Mouse (Mus musculus) heart, adult 8-10 months (tissue): ENCODE measurements around the gene Saal1. TPM values are rescaled to one million over a fixed set of nuclear protein-coding genes. Genes with fewer than 3 reads are reported as not detected.
"Not testable (repeated sequence)": the region's sequence is repeated elsewhere in the genome, so short reads cannot be mapped to it uniquely, and the experiment has no call there.

Experiments used
- DNase-seq: peaks from one replicate; pipeline ENCODE4 v3.0.0; 2022; ENCODE audit warnings: low spot score
- total RNA-seq, 4 experiments: library from RNA; stranded (reverse); gene quantifications; 2 replicates each; pipeline ENCODE4 v1.2.4; 2022

Saal1 gene
- total RNA-seq, 4 experiments from 2014 or later = 3.6 to 4.5 (median 3.9) TPM

DNA sequence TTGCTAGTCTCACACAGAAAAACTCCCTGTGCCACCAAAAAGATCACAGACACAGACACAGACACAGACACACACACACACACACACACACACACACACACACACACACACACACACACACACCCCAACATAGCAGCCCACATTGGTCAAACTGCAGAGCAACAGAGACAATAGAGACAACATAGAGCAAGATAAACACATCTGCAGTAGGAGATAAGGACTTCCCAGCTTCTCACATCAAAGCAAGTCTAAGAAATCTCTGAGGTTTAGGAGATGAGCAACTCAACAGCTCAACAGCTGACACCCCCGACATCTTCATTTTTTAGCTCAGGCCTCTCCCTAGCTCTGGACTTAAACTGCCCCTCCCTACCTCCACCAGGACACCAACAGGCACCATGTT, 13.7 kb downstream of the Saal1 start:
- no peak for DNase-seq

DNA sequence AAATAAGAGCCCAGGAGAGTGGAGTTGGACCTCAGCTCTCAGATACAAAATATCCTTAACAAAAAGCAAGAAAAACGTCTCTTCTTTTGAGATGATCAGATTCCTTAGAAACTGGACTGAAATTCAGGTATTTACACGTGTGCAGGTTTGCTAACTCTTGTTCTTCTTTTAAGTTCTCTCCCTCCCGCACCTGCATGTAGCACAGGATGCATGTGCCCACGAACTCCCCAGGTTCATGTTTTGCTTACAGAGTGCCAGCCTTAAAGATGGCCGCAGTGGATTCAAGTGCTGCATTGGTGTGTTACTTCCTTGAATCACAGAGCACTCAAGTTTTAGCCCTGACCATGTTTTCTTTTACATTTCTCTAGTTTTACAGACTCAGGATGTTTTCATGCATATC, 23.7 kb downstream of the Saal1 start:
- DNase-seq = no peak

DNA sequence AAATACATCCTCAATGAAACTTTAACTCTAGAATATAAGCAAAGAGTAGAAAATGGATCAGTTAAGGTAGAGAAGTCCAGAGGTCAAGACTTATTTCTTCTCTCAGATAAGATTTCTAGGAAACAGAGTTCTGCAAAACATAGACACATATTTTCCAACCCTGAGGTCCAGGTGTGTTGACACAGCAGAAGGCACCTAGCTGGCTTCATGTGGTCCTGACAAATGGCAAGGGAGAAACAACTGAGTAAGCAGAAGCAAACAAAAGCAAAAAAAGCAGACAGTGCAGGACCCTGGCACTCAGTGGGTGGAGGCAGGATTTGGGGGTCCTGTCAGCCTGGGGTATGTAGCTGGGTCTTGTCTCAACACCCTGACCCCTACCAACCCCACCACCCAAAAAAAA, 29.7 kb downstream of the Saal1 start:
- DNase-seq = no peak

DNA sequence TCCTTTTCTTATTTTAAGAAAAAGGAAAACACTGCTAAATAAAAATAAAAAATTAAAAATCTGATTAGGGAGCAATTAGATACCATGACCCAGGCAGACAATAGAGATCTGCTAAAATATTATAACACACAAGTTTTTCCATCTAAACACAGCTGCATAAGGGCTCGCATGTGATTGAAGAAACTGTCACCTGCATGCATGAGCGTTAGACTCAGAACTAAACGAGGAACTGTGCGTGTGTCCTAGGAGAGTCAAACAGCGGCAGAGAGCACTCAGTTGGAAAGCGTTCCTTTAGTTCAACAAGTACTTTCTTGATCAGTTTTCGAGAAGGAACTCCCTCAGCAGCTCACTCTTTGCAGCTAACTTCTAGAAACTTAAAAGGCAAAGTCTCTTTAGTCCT, 31.4 kb downstream of the Saal1 start:
- not testable (repeated sequence) for DNase-seq

DNA sequence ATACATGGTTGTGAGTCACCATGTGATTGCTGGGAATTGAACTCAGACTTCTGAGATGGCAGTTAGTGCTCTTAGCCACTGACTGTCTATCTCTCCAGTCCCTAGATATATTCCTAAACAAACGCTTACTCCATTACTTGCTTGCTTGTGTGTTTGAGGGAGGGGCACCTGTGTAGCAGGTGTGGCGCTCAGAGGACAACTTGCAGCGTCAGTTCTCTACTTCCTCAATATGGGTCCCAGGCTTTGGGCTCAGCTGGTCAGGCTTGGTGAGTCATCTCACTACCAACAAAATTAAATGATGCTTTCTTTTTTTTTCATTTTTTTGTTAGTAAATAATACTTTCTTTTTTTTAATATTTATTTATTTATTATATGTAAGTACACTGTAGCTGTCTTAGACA, 32.1 kb downstream of the Saal1 start:
- DNase-seq = no peak

DNA sequence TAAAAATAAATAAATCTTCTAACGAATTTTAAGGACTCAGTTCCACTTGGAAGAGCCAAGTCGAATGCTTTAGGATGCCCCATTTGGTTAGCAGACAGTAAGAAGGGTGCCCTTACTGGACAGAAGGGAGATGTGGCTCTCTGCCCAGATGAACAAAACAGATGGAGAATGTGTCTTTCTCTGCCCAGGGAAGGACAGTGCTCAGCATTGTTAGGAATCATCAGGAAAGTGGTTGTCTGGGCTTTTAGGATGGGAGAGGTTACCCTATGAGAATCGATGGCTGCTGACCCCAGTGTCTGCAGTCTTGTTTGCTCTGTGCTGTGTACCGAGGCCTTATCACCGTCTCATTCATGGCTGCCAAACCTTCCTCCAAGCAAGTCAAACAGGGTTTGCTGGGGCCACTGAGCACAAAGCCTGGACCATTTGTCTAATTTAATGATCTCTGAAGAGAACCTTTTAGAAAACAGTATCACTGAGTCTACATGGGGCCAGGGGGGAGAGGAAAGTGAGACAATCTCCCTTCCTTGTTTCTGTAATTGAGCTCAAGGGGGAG, 33.6 kb downstream of the Saal1 start:
- no peak for DNase-seq

DNA sequence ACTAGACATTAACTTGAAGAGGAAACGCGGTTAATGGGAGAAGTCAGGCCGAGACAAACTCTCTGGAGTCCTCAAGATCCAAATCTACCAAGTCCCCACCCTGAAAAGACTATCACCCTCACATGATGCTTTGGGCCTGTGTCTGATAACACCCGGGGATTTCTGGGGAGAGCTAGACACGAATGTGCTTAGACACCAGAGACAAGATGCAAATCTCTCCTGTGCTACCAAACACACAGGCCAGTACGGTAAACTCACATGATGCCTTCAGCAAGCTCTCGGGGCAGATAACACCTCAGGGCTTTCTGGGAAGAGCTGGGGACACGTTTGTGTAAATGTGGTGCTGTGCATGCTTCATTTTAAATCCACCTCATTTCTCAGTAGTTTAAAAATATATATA, 34.6 kb downstream of the Saal1 start:
- no peak for DNase-seq

DNA sequence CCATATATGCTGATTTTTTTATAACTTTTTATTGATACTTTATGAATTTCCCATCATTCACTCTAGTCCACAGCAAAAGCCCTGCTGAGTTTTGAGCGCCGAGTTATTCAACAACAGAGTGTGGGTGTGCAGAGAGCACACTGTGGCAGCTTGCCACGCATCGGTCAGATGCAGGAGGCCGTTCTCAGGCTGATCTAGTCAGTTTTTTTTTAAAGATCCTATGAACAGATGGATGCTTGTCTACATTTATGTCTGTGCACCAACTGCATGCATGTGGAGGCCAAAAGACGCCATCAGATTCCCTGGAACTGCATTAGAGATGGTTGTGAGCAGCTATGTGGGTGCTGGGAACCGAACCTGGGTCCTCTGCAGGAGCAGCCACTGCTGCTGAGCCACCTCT, 35.4 kb downstream of the Saal1 start:
- DNase-seq = no peak

DNA sequence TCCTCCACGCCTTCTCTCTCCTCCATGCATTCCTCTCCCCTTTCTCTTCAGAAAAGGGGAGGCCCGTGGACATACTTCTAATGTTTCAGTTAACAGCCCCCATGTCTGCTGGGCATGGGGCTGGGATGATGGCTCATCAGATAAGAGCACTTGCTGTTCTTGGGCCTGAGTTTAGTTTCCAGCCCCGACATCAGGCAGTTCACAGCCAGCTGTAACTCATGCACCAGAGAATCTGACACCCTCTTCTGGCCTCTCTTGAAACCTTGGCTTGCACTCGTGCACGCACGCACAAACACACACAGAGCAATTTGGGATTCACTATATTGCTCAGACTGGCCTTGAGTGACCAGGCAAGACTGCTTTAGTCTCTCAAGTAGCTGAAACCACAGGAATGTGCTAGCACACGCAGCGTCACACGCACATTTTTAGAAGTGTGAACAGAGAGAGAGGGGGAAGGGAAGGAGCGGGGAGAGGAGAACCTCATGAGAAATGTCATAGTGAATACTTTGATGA, 38.3 kb downstream of the Saal1 start, which contains the start of gene Tph1:
Tph1 (minus strand) TSS at position 378 of the 513 bp plus-strand sequence.
- no peak for DNase-seq

DNA sequence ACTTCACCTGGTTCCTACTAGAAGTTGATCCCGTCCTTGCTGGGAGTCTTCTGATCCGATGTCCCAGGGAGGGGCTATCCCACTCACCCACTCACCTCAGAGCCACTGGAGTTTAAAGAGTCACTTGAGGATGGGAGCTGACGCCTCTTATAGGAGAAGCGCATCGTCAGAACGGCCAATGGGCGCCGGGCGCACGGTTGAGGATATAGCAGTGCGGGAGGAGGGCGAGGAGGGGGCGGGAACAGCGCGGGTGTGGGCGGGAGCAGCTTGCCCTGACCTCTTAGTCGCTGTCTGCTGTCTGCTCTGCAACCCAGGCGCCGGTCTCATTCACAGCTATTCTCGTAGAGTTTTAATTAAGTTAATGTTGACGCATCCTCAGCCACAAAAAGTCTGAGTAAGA, 43.2 kb downstream of the Saal1 start:
- DNase-seq = no peak

DNA sequence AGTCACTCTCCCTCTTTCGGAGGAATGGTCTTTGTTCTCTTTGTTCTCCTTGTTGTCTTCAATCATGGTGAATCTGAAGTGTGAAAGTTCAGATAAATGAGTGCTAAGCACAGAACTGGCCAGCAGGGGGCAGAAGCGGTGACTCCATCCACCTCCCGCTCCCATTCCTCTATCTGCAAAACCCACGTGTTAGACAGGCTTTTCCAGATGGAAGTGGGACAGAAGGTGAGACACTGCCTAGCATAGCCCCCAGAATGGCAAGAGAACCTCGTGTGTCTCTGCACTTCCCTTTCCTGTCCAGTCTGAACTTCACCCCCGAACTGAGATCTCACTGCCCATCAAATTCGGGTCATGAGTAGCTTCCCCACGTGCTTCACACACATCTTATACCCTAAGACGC, 45.2 kb downstream of the Saal1 start:
- DNase-seq = no peak

DNA sequence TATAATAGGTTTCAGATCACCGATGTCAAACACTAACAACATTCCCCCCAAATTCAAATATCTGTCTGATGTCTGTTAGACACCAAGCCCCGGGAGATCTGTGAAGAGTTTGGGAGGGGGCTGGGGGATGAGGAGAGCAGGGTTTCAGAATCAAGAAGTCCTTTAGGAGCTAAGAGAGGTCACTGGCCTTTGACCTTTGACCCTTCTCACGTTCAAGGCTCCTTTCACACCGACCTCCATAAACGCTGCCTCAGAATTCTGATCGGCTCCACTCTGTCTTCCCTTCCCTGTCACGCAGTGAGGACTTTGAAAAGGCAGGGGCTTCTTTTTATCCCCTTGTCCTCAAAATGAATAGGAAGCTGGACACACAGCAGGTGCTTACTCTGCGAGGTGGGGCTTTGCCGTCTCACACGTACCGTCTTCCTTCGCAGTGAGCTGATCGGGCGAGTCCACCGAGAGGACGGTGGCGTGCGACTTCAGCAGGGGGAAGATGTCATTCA, 48.8 kb downstream of the Saal1 start:
- DNase-seq = no peak

DNA sequence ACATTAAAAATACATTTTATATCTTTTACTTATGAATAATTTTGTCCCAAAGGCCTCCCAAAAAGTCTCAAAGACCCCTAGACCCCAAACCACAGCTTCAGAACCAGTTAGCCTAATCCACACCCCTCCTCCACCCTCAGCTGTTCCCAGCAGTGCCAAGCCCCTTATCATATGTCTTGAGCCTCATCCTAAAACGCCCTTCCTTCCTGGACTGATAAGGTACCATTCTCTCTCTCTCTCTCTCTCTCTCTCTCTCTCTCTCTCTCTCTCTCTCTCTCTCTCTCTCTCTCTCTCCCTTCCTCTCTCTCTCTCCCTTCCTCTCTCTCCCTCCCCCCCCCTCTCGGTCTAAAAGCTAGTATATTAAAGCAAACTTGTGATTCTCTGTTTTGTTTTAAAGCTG, 58.2 kb downstream of the Saal1 start:
- no peak for DNase-seq

DNA sequence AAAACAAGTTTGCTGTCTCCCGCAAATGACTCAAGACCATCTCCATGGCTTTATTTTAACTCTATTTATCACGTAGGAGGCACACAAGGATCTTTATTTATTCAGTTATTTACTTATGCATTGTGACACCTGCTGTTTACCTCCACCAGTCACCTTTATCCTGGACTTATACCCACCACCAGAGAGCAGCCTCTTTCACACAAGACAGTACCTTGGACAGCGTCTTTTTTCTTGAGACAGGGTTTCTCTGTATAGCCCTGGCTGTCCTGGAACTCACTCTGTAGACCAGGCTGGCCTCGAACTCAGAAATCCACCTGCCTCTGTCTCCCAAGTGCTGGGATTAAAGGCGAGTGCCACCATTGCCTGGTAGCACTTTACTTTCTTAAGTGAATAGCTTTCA, 60.2 kb downstream of the Saal1 start:
- not testable (repeated sequence) for DNase-seq

DNA sequence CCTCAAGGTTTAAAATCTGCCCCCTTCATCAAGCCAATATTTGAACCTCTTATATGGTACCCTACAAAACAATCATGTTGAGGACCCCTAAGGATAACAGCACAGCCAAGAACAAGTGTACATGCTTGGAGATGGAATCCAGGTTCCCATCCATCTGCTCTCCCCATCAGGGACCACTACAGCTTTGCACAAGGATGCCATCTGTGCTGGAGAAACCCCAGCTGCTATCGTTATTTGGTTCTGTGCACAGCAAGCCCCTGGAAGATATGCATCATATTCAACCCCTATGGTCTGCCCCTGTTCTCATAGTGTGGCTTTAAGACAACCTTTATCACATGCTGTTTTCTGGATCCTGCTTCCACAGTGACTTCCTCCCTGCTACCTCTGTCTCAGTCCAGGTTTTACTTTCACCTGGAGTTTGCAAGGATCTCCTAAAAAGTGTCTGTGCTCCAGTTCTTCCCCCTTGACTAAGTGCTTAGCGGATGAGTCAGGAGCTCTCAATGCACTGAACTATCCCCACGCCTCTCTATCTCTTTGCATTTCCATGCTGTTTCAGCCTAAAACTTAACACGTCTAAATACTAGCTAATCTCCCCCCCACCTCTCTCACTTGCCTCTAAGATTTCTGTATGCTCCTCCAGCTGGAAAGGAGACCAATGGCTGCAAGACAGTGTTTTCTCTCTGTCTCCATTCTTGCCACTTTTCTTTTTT, 61.9 kb downstream of the Saal1 start:
- DNase-seq = no peak

DNA sequence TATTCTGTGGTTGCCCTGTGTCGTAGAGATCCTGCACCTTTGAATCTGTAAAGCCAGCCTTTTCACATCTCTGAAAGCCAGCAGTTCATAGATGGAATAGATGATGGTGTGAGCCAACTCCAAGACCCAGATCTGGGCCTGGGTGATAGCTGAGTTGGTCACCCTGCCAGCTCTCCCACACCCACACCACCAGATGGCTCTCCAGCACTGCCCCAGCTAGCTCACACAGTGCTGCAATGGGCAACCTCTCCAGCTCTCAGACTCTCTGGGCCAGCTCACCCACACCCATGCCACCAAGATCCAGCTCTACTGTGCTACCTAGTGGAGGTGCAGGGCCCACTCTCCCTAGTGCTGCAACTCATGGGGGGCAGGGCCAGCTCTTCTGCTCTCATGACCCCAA, 67.3 kb downstream of the Saal1 start:
- DNase-seq = no peak

DNA sequence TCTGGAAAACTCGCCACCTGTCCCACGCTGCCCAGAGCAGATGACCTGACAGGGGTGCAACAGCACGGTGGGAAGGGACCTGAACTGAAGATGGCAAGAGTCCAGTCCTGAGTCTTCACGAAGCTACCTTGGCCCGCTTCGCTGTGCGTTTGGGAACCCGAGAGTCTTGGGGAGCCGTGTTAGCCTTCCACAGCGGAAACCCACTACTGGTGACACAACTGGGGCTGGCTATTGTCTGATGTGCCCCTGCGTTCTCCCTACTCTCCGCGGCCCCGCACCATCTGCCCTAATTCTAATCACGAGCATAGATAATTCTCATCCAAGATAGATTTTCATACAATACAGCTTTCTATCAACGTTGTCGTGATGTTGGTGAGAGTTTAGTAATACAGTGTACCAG, 70.4 kb downstream of the Saal1 start:
- no peak for DNase-seq

DNA sequence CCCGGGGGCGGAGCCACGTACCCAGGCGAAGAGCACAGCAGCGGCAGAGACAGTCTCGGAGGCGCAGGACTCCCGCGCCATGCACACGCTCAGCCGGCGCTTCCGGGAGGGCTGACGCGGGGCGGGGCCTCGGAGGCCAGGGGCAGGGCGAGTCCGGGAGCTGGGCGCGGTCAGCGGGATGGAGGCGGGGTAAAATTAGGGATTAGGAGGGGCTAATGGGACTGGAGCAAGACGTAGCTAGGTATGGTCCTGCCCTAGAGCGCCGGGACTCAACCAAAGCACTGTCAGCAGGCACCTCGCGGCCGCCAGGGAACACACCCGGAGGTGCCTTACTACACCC, 70.8 kb downstream of the Saal1 start, which contains the start of gene Sergef:
Sergef (minus strand) TSS at position 116 of the 340 bp plus-strand sequence.
- DNase-seq = peak; percentile 90

DNA sequence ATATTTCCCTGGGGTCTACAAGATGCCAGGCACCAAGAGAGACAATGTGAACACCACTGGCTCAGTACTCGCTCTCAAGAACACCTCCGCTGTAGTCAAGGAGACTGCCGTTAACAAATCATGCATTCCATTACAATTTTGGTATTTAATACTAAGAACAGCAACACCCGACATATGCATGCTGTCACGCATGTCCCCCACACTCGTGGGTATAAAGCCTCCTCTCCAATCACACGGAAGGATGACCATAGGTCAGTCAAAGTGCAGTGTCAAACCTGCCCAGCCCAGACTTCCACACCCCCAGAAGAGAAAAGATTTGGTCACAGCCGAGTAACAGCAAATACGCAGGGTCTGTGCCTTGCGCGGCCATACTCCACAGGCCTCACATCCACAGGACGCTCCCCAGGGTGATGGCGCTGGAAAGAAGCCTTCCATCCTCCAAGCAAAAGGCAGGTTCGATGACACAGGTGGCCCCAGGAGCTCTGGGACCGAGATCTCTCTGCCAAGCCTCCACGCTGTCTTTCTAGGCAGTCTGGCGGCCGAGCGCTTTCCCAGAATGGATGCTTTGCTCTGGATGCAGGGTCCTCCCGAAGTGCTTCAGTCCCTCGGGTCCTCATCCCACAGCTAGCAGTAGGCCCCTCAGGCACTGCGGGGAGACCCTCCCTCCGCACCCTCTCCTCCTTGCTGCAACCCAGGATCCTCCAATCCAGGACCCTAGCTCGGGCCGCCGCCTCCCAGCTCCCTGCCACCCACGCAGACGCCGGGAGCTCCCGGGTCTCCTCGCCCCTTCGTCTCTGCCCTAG, 71.4 kb downstream of the Saal1 start:
- DNase-seq = no peak
